Mouse (Mus musculus): ENCODE measurements around the gene Mdh1b.

DNA sequence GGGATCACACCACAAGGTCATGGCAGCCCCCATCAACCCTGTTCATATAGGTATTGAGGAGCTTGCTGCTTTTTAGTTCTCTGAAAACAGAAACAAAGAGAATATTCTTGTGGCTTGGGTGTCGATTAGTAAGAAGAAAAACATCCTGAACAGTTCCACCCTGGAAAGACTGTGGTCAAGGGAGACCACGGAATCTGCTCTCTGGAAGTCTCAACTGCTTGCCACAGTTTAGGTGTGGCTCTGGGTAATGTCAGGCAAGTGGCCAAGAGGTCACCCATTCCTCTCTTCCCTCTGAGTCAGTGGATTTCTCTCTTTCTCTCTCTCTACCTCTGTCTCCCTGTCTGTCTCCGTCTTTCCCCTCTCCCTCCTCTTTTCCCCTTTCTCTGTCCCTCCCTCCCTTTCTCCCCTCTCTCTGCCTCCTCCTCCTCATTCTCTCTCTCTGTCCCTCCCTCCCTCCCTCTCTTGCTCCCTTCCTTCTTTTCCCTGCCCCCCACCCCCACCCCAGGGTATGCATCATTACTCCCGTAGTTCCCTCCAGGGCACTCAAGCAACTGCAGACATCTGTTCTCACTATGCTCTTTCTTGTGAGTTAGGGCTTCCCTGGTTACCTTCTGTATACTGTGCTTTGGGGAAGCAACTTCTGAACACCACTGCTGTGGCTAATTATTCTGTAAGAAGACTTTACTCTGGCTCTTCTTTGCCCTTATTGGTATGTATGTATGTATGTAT lies 46.9 kb upstream of the Mdh1b start:
- TF ChIP-seq GATA1 (IDR thresholded peaks at IDR 0.05; ENCODE audit: borderline replicate concordance, low read length) (no peak), FLI1 (IDR thresholded peaks at IDR 0.05; ENCODE audit: low read length) (no peak)
